Mouse (Mus musculus) c-Kit-positive CD71-positive TER-119-negative erythroid progenitor cells, embryonic 14.5 days (primary cell): ENCODE results near the gene Prkce.
A peak's percentile ranks its signal among the peaks of the same experiment; 100 is the strongest.

Source experiments
- DNase-seq: peaks from one replicate; pipeline ENCODE4 v3.0.0-alpha.2; 2013; ENCODE audit warnings: low read depth

Prkce gene

GRCm38 (mm10) chr17:86414608-86415007 is 247.0 kb downstream of the Prkce start:
- no peak for DNase-seq

- no peak for DNase-seq
These were observed 248.4 kb downstream of the Prkce start for GRCm38 (mm10) chr17:86415989-86416388.

- no peak for DNase-seq
These were observed 250.7 kb downstream of the Prkce start for GRCm38 (mm10) chr17:86418334-86418733.

GRCm38 (mm10) chr17:86419199-86419598 is 251.6 kb downstream of the Prkce start:
- DNase-seq: no peak

- no peak for DNase-seq
These were observed 253.2 kb downstream of the Prkce start for GRCm38 (mm10) chr17:86420646-86421338.

- no peak for DNase-seq
These were observed 254.4 kb downstream of the Prkce start for GRCm38 (mm10) chr17:86422023-86422422.

- no peak for DNase-seq
These were observed 262.3 kb downstream of the Prkce start for GRCm38 (mm10) chr17:86429877-86430276.

- no peak for DNase-seq
These were observed 265.5 kb downstream of the Prkce start for GRCm38 (mm10) chr17:86433117-86433516.

- no peak for DNase-seq
These were observed 266.2 kb downstream of the Prkce start for GRCm38 (mm10) chr17:86433813-86434212.

GRCm38 (mm10) chr17:86434781-86435180 is 267.2 kb downstream of the Prkce start:
- no peak for DNase-seq

GRCm38 (mm10) chr17:86435570-86435969 is 268.0 kb downstream of the Prkce start:
- DNase-seq: no peak

- no peak for DNase-seq
These were observed 268.4 kb downstream of the Prkce start for GRCm38 (mm10) chr17:86435984-86436383.

- no peak for DNase-seq
These were observed 269.2 kb downstream of the Prkce start for GRCm38 (mm10) chr17:86436583-86437370.

GRCm38 (mm10) chr17:86437516-86438277 is 270.1 kb downstream of the Prkce start:
- no peak for DNase-seq

- DNase-seq: no peak
These were observed 270.7 kb downstream of the Prkce start for GRCm38 (mm10) chr17:86438278-86438661.

GRCm38 (mm10) chr17:86438763-86439162 is 271.2 kb downstream of the Prkce start:
- DNase-seq: no peak

GRCm38 (mm10) chr17:86441098-86441497 is 273.5 kb downstream of the Prkce start:
- DNase-seq: no peak

GRCm38 (mm10) chr17:86443886-86444285 is 276.3 kb downstream of the Prkce start:
- no peak for DNase-seq

- peak; percentile 75 for DNase-seq
These were observed 277.2 kb downstream of the Prkce start for GRCm38 (mm10) chr17:86444578-86445419.

- DNase-seq: no peak
These were observed 277.8 kb downstream of the Prkce start for GRCm38 (mm10) chr17:86445420-86445720.

GRCm38 (mm10) chr17:86445900-86446299 is 278.3 kb downstream of the Prkce start:
- DNase-seq: no peak

GRCm38 (mm10) chr17:86447101-86447598 is 279.6 kb downstream of the Prkce start:
- DNase-seq: no peak
